Mouse (Mus musculus) embryo, embryonic 10 days (tissue): ENCODE measurements around the gene Mycbp.
A peak's percentile ranks its signal among the peaks of the same experiment; 100 is the strongest.
"Not testable (repeated sequence)": the region's sequence is repeated elsewhere in the genome, so short reads cannot be mapped to it uniquely, and the experiment has no call there.

Source experiments
- DNase-seq: peaks from one replicate; pipeline ENCODE4 v3.0.0-alpha.2; 2015; ENCODE audit warnings: low spot score

Mycbp gene

DNA sequence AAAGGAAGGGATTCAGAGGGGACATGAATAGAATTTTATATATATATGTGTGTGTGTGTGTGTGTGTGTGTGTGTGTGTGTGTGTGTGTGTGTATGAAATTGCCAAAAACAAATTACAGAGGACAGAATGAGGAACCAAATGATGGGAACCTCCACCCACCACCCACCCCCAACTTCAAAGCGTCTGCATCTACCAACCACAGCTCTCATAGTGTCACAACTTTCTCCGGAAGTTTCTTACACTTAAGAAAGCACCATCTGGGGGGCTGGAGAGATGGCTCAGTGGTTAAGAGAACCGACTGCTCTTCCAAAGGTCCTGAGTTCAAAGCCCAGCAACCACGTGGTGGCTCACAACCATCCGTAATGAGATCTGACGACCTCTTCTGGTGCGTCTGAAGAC lies 36.2 kb downstream of the Mycbp start:
- not testable (repeated sequence) for DNase-seq

DNA sequence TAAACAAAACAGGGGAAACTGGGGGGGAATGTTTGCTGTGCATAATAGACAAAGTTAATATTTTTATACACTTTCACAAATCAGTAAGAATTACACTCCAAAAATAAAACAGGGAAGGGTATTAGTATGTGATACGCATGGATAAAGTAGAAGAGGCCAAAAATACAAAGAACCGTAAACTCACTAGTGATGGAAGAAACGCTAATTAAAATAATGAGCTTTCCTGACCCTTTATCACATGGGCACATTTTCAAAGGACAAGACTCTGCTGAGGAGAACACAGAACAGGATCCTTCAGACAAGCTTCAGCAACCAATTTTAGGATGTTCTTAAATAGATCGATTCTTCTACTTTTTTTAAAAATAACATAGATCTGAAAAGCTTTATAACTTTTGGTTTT lies 42.1 kb downstream of the Mycbp start:
- DNase-seq: no peak

DNA sequence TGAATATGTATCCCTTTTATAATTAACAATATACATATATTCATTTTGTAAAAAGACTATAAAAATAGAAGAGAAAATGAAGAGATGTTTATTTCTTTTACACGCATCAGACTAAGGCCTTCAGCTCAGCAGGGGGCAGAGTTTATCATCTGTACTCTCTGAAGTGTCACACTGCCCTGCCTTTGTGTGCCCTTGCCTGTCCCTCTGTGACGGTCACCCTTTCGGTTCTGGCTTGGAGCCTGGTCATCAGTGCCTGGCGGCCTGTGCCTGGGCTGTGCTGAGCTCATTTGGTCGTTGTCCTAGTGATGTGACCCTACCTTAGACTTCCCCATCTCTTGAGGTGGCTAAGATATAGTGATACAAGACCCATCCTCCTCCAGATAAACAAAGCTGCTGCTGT lies 42.5 kb downstream of the Mycbp start:
- peak; percentile 14 for DNase-seq

DNA sequence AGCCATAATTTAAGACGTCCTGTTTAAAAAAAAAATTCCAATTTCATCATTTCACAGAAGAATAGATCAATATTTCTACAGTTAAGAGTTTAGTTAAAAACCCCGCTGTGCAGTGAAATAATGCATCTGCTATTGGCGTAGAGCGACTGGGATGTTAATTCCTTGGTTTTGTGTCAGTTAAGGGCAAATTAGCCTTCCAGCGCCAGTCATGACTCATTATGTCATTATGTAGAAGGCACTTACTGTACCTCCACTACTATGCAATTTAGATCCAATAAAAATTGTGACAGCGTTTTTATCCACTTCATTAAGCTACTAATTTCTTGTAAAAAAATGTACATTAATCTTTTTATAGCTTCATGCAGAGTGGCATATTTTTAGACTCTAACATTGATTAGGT lies 44.3 kb downstream of the Mycbp start:
- DNase-seq: no peak

DNA sequence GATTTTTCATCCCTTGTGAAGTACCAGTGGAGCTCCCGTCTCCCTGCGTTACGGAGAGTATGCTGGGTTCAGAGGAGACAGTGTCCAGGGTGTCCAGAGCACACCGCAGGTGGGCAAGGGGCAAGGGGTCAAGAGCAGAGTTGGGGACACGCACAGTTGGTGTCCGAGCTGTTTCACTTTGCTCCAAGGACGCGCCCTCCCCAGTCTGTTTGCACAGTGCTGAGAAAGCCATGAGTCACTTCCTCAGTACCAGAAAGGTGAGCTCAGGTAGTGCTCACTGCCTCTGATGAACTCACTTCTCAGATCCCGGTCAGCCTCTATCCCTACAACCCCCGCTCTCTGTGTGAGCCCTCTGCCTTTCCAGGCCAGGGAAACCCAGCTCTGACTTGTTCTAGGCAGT lies 45.0 kb downstream of the Mycbp start:
- no peak for DNase-seq

DNA sequence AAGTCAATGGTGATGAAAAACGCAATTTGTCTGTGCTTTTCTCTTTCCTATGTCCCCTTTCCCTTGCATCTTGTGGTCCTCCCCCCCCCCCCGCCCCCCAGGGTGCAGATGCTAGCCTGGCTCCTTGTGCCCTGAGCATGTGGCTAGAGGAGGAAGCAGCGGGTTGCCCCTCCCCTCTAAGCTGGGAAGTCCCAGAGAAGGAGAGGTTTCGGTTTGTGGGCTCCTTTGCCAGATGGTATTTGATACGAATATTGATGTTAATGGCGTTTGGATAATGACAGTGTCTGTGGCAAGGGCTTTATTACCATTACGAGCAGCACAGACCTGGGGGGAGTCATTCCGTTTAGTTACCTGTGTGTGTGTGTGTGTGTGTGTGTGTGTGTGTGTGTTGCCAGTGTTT lies 47.4 kb downstream of the Mycbp start:
- no peak for DNase-seq

DNA sequence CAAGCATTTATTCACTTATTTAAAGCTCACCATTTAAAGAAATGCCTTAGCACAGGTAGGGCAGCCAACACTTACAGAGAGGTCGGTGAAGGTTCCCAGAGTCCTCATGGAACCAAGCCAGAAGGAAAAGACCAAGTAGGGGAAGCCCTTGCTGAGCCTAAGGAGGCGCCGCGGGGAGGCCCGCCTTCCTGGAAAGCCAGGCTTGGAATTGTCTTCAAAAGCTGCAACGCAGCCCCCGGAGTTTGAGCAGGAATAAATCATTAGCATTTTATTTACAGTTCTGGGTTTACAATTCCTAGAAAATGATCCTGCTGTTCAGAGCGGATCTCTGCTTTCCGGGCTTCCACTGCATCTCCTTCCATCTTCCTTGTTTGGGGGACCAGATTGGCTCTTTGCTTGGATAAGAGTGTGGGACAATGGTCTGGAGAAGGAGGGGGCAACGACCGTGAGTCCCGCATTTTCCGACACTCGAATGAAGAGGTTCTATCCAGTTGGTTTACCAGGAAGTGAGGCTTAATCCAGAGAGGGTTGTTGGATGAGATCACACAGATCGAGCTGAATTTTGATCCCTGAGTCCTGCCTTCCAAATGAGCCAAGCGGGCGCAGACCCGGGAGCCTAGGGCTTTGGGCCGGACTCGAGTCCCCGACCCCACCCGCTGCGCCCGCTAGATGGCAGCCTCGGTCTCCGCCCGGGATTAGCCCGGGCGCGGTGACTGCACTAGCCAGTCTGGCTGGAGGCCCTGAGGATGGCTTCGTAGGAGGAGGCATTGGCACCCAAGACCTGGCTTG lies 52.3 kb downstream of the Mycbp start:
- DNase-seq: peak; percentile 85

DNA sequence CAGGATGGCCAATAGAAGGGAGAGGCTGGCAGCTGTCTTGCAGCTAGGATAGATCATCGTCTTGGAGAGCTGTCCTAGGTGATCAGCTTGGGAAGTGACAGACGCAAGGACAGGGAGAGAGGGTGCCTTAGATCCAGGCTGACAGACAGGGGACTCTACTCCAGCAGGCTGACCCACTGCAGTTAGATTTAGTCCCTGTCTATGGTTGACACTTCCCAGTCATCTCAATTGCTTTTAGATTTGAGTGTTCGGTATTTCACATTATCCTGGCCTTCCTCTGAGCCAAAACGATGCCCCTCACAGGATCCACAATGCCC lies 52.8 kb downstream of the Mycbp start:
- no peak for DNase-seq

DNA sequence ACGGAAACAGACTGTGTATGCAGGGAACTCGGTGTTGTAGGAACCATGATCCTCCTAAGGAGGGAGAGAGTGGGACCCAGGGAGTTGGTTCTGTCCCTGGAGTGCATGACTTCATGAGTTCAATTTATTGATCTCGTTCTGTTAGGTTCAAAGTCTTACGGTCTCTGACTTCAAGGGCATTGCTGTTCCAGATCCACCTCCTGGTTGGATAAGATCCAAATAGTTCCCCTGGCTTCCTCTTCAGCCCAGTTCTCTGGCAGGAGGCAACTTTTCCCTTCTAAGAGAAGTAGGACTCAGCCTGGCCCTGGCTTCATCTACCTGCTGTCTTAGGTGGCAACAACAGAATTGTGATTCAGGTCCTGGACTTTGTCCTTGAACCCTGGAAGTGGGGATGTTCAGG lies 53.3 kb downstream of the Mycbp start:
- no peak for DNase-seq

DNA sequence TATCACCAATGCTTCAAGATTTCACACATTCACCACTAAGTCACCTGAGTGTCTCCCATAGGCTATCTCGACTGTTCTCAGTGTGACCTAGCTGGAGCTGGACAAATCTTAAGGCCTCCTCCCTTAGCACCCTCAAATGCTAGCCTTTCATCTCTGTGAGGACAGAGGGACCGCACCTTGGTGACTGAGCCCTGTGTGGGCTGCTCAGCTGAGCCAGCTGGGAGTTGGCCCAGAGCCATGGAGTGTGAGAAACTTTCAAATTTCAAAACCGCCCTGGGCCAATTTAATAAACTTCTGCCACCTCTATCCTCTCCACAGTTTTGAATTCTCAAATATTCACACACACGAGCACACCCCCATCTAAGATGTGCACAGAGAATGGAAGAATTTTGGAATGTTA lies 56.3 kb downstream of the Mycbp start:
- DNase-seq: no peak
